Mouse (Mus musculus) heart, postnatal 36 days (tissue): Measurements from ENCODE around the gene Carmil3. TPM values are rescaled to one million over a fixed set of nuclear protein-coding genes. Genes with fewer than 3 reads are reported as not detected.

Experiments used
- DNase-seq, 2 experiments: peaks; one replicate each; pipeline ENCODE4 v3.0.0; 2021 to 2022
- intact Hi-C: fragments of 180-260 bp; cut with DNase I; formaldehyde crosslinking; loops from one replicate; pipeline ENCODE4 v1.15.1; 2025
- total RNA-seq, 2 experiments: library from RNA; stranded (reverse); gene quantifications; 2 replicates each; pipeline ENCODE4 v1.2.3; 2021

Carmil3 gene
- 1 to 10 TPM; 3.1 to 3.2 TPM for total RNA-seq

GRCm38 (mm10) chr14:55490361-55491201, at the start of gene Carmil3:
Carmil3 (plus strand) TSS chr14:55490651.
- peak; percentile 59 to 69 for DNase-seq
- intact Hi-C loops = no loop called here

- intact Hi-C loops = no loop called here
- DNase-seq = no peak
Measured at GRCm38 (mm10) chr14:55457693-55458092, 32.8 kb upstream of the Carmil3 start.

GRCm38 (mm10) chr14:55458273-55458672, 32.2 kb upstream of the Carmil3 start:
- intact Hi-C loops = no loop called here
- peak; percentile 38 to 63 for DNase-seq

GRCm38 (mm10) chr14:55458761-55459160, 31.7 kb upstream of the Carmil3 start:
- intact Hi-C loops = no loop called here
- no peak for DNase-seq

- DNase-seq = no peak
- intact Hi-C loops = no loop called here
Measured at GRCm38 (mm10) chr14:55459796-55460195, 30.7 kb upstream of the Carmil3 start.

- intact Hi-C loops = no loop called here
- DNase-seq = no peak
Measured at GRCm38 (mm10) chr14:55460297-55460696, 30.2 kb upstream of the Carmil3 start.

GRCm38 (mm10) chr14:55461757-55462156, 28.7 kb upstream of the Carmil3 start:
- no peak for DNase-seq
- intact Hi-C loops = no loop called here

GRCm38 (mm10) chr14:55466481-55466880, 24.0 kb upstream of the Carmil3 start:
- intact Hi-C loops = no loop called here
- DNase-seq = no peak

GRCm38 (mm10) chr14:55467108-55467507, 23.3 kb upstream of the Carmil3 start:
- intact Hi-C loops = no loop called here
- DNase-seq = no peak

GRCm38 (mm10) chr14:55468301-55468741, 22.1 kb upstream of the Carmil3 start:
- intact Hi-C loops = no loop called here
- DNase-seq = peak in 1 of 2 experiments; percentile 11

- DNase-seq = no peak
- intact Hi-C loops = no loop called here
Measured at GRCm38 (mm10) chr14:55469041-55469440, 21.4 kb upstream of the Carmil3 start.

GRCm38 (mm10) chr14:55469821-55470220, 20.6 kb upstream of the Carmil3 start:
- intact Hi-C loops = no loop called here
- DNase-seq = no peak

GRCm38 (mm10) chr14:55470806-55471205, 19.6 kb upstream of the Carmil3 start:
- intact Hi-C loops = no loop called here
- DNase-seq = no peak

- intact Hi-C loops = loop anchor here (5.0 kb wide), 1 partner anchor 82 kb away; no protein-coding TSS in a partner anchor
- no peak for DNase-seq
Measured at GRCm38 (mm10) chr14:55475654-55476053, 14.8 kb upstream of the Carmil3 start.

GRCm38 (mm10) chr14:55477421-55477820, 13.0 kb upstream of the Carmil3 start:
- intact Hi-C loops = loop anchor here (5.0 kb wide), 1 partner anchor 80 kb away; no protein-coding TSS in a partner anchor
- DNase-seq = no peak

GRCm38 (mm10) chr14:55477829-55478228, 12.6 kb upstream of the Carmil3 start:
- intact Hi-C loops = loop anchor here (5.0 kb wide), 1 partner anchor 79 kb away; no protein-coding TSS in a partner anchor
- DNase-seq = no peak

GRCm38 (mm10) chr14:55478651-55479599, 11.5 kb upstream of the Carmil3 start, which contains the start of gene Dhrs4:
Dhrs4 (plus strand) TSS chr14:55478758.
- peak; percentile 79 to 82 for DNase-seq
- intact Hi-C loops = loop anchor here (5.0 kb wide), 1 partner anchor 78 kb away; no protein-coding TSS in a partner anchor

GRCm38 (mm10) chr14:55479629-55480028, 10.8 kb upstream of the Carmil3 start:
- intact Hi-C loops = loop anchor here (5.0 kb wide), 1 partner anchor 78 kb away; no protein-coding TSS in a partner anchor
- DNase-seq = no peak

- intact Hi-C loops = no loop called here
Measured at GRCm38 (mm10) chr14:55484430-55485085, 5.9 kb upstream of the Carmil3 start.

GRCm38 (mm10) chr14:55486836-55487235, 3.6 kb upstream of the Carmil3 start:
- intact Hi-C loops = no loop called here
- no peak for DNase-seq

More at GRCm38 (mm10) chr14:55484430-55485085, 5.9 kb upstream of the Carmil3 start:
- DNase-seq = no peak
